Mouse (Mus musculus): ENCODE measurements around the gene Capzb.

DNA sequence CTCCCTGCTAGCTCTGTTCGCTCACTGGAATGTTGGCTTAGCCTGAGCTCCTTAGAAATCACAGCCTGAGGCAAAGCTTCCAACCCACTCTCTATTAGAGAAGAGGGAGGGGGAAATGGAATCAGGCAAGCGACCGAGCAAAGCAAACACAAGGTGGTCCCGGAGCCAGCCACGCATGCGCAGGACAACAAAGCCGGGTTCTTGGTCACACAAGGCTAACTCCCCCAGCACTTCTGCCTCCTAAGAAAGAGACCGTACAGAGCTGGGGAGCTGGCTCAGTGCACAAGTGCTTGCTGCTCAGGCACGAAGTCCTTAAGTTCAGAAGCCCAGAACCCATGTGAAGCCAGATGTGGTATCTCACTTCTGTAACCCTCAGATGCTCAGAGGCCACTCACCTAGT, 49.7 kb upstream of the Capzb start:
- no peak for TF ChIP-seq CTCF (IDR thresholded peaks at IDR 0.05)
- no peak for TF ChIP-seq EP300 (IDR thresholded peaks at IDR 0.05)

Measured in lung, postnatal 0 days (tissue).